Mouse (Mus musculus) lung, postnatal 0 days (tissue): Measurements from ENCODE around the gene Ptprg. TPM values are rescaled to one million over a fixed set of nuclear protein-coding genes. Genes with fewer than 3 reads are reported as not detected.

Experiments
- ATAC-seq: fragments of 200-750 bp; cut with Nextera tagmentation; 2 replicates; pipeline ENCODE4 v1.8.0; 2017; ENCODE audit warnings: moderate library complexity
- DNase-seq: peaks from one replicate; pipeline ENCODE4 v3.0.0-alpha.2; 2016; ENCODE audit warnings: low spot score
- H3K27ac ChIP-seq: fragments of 300-500 bp; sonication (generic); 2 replicates; pipeline ENCODE4 v1.5.1; 2014; ENCODE audit warnings: antibody characterized with exemption, mild to moderate bottlenecking, low read length, mixed read lengths
- H3K27me3 ChIP-seq: fragments of 300-500 bp; sonication (generic); replicated peaks from 2 replicates; pipeline ENCODE4 v1.6.1; 2014; ENCODE audit warnings: low read length, mixed read lengths; ENCODE audit not compliant: insufficient read depth
- H3K36me3 ChIP-seq: fragments of 300-500 bp; sonication (generic); 2 replicates; pipeline ENCODE4 v1.6.1; 2014; ENCODE audit warnings: low read length, mixed read lengths; ENCODE audit not compliant: insufficient read depth
- H3K4me1 ChIP-seq: fragments of 300-500 bp; sonication (generic); 2 replicates; pipeline ENCODE4 v1.6.1; 2014; ENCODE audit warnings: antibody characterized with exemption, low read depth, low read length, mixed read lengths; ENCODE audit not compliant: insufficient read depth
- H3K4me2 ChIP-seq: fragments of 300-500 bp; sonication (generic); replicated peaks from 2 replicates; pipeline ENCODE4 v1.6.1; 2014; ENCODE audit warnings: low read depth, mild to moderate bottlenecking, low read length, moderate library complexity, mixed read lengths
- H3K4me3 ChIP-seq: fragments of 300-500 bp; sonication (generic); 2 replicates; pipeline ENCODE4 v1.5.1; 2014; ENCODE audit warnings: low read depth, low read length
- H3K9ac ChIP-seq: fragments of 300-500 bp; sonication (generic); replicated peaks from 2 replicates; pipeline ENCODE4 v1.6.1; 2014; ENCODE audit warnings: low read depth, mild to moderate bottlenecking
- H3K9me3 ChIP-seq: fragments of 300-500 bp; sonication (generic); 2 replicates; pipeline ENCODE4 v1.6.1; 2016; ENCODE audit warnings: low read length, mixed read lengths
- CTCF ChIP-seq: IDR thresholded peaks from 2 replicates; pipeline ENCODE4 v1.5.1; 2016; ENCODE audit warnings: antibody characterized with exemption, mild to moderate bottlenecking
- EP300 ChIP-seq: IDR thresholded peaks from 2 replicates; pipeline ENCODE4 v1.6.1; 2016; ENCODE audit warnings: antibody characterized with exemption, mild to moderate bottlenecking, control low read depth
- WGBS: fragments of 180-500 bp; shearing (Covaris S2); extraction: QIAGEN DNeasy Blood & Tissue Kit; methylation state at CpG from one replicate; pipeline ENCODE4 v1.1.7; 2014; 5-methylcytosine and 5-hydroxymethylcytosine counted together
- polyA plus RNA-seq: library from polyadenylated mRNA; unstranded; fragments of >200 nt; fragmentation: Nextera tagmentation; extraction: Ambion mirVana; gene quantifications from 2 replicates; pipeline ENCODE4 v1.2.1, GENCODE M21; 2015

Gene Ptprg
- polyA plus RNA-seq, 1 experiment from 2014 or later: 19.4 TPM

- no peaks in the 10 kb centered on the region for H3K9me3 ChIP-seq
Observed at GRCm38 (mm10) chr14:11584929-11585633, 31.7 kb downstream of the Ptprg start.

DNA sequence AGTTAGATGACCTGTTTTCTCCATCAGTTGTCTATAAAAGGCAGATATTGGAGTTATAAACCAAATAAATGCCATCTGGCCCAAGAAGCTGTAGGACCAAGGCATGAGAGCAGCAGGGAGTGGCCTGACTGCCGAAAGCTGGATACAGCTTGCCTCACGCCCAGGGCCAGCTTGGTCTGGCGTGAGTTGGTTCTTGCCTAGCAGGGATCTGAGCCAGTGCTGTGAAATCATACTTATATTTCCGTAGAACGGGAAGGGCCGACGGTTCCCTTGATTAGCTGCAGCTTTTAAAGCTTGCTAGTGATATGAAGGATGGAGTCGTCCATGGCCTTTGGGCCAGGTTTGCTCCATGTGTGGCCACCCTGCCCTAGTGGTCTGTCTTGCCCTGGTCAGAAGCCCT, 37.1 kb downstream of the Ptprg start:
- Histone ChIP-seq H3K9me3 (no peaks in the 10 kb centered on the region), H3K9ac (no peak overlapping the region), H3K4me2 (no peak overlapping the region), H3K36me3 (no peaks in the 10 kb centered on the region), H3K27me3 (no peaks in the 10 kb centered on the region), H3K27ac (no peak overlapping the region), H3K4me1 (no peaks in the 10 kb centered on the region), H3K4me3 (no peak overlapping the region)
- 66% methylated on average over 8 of the region's 8 CpGs for WGBS
- no peak for ATAC-seq
- TF ChIP-seq EP300: no peak
- TF ChIP-seq CTCF: no peak
- no peak for DNase-seq

More at GRCm38 (mm10) chr14:11584929-11585633, 31.7 kb downstream of the Ptprg start:
- WGBS: 59% methylated on average over 5 of the region's 5 CpGs
- DNase-seq: no peak
- Histone ChIP-seq H3K4me2 (no peak overlapping the region), H3K36me3 (no peaks in the 10 kb centered on the region), H3K27me3 (no peaks in the 10 kb centered on the region), H3K27ac (no peak overlapping the region), H3K9ac (no peak overlapping the region), H3K4me3 (no peak overlapping the region), H3K4me1 (no peaks in the 10 kb centered on the region)
- no peak for ATAC-seq
- no peak for TF ChIP-seq EP300
- TF ChIP-seq CTCF: no peak

GRCm38 (mm10) chr14:11592650-11593049, 39.3 kb downstream of the Ptprg start:
- H3K9me3 ChIP-seq: no peaks in the 10 kb centered on the region
- no peak overlapping the region for H3K27ac ChIP-seq
- TF ChIP-seq EP300: no peak
- no peak for TF ChIP-seq CTCF
- WGBS: 58% methylated on average over 2 of the region's 2 CpGs
- H3K36me3 ChIP-seq: no peaks in the 10 kb centered on the region
- H3K9ac ChIP-seq: no peak overlapping the region
- H3K4me2 ChIP-seq: no peak overlapping the region
- ATAC-seq: no peak
- H3K4me3 ChIP-seq: no peak overlapping the region
- DNase-seq: no peak
- no peaks in the 10 kb centered on the region for H3K27me3 ChIP-seq
- no peaks in the 10 kb centered on the region for H3K4me1 ChIP-seq

DNA sequence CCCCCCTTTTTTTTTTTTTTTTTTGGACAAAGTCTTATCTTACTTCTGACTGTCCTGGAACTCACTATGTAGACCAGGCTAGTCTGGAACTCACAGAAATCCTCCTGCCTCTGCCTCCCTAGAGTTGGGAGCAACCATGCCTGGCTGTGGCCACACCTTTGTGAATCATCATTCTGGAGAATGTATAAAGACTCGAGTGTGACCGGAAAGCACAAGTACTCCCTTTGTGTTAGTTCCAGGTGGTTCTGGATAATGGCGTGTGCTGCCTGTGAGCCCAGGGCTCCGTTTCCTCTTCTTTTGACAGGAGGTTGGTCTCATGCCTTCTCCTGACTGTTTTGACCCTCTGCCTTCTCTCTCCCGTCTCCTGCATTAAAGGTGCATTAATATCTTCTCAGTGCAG, 41.0 kb downstream of the Ptprg start:
- no peaks in the 10 kb centered on the region for H3K4me1 ChIP-seq
- no peak overlapping the region for H3K4me2 ChIP-seq
- DNase-seq (no peak), ATAC-seq (no peak)
- H3K9ac ChIP-seq: no peak overlapping the region
- no peak overlapping the region for H3K27ac ChIP-seq
- H3K9me3 ChIP-seq: no peaks in the 10 kb centered on the region
- TF ChIP-seq EP300 (no peak), CTCF (no peak)
- H3K4me3 ChIP-seq: no peak overlapping the region
- no peaks in the 10 kb centered on the region for H3K36me3 ChIP-seq
- H3K27me3 ChIP-seq: no peaks in the 10 kb centered on the region
- 84% methylated on average over 5 of the region's 5 CpGs for WGBS

DNA sequence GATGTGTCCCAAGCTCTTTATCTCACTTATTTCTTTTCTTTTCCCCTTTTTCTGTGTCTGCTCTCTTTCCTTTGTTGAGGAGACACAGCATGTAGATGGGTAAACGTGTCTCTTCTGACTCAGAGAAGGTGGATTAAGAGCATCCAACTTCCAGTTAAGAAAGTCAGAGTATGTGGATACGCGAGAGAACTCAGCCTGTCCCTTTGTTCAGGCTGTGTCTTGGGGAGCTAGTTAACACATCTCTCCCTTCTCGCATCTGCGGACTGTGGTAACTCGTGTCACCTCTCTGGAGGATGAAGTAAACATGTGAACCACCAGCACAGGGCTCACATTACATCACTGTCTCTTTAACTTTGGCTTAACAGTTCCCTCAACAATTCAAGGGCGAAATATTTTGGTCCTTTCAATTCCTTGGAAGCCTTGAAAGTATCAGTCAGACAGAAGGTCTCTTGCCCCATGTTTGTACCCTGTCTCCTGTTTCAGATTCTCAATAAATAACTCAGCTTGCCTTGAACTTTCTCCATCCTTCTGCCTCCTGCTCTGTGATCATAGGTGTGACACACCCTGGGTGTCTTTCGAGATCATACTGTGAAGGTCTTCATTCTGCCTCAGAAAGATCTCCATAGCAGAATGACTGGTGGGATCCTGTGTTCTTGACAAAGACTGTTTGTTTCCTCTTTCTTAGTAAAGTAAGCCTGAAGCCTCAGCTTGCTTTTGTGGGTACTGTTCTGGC, 51.0 kb downstream of the Ptprg start:
- ATAC-seq: no peak
- Histone ChIP-seq H3K4me3 (no peak overlapping the region), H3K9ac (no peak overlapping the region), H3K27me3 (no peaks in the 10 kb centered on the region), H3K9me3 (no peaks in the 10 kb centered on the region), H3K36me3 (no peaks in the 10 kb centered on the region), H3K4me1 (no peaks in the 10 kb centered on the region), H3K27ac (no peak overlapping the region), H3K4me2 (no peak overlapping the region)
- TF ChIP-seq CTCF: no peak
- TF ChIP-seq EP300: no peak
- 61% methylated on average over 8 of the region's 8 CpGs for WGBS
- DNase-seq: no peak

DNA sequence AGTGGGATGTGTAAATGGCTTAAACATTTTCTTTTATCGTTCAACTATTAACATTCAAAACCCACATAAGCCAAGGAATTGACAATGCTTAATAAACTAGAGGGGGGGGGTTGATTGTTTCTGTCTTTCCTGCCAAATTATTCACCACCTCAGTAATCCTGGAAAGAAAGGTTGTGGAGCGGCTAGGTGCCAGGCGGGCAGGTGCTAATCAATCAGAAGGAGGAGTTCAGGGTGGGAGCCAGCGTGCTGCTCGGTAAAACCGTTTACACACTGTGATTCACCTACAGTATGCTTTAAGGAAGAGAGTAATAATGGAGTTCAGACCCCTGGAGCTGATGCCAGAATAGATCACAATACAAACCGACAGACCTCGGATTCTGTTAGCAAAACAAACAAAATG, 55.0 kb downstream of the Ptprg start:
- TF ChIP-seq EP300: no peak
- TF ChIP-seq CTCF: no peak
- Histone ChIP-seq H3K27me3 (no peaks in the 10 kb centered on the region), H3K4me3 (no peak overlapping the region), H3K36me3 (no peaks in the 10 kb centered on the region), H3K9ac (no peak overlapping the region), H3K27ac (no peak overlapping the region), H3K4me1 (no peaks in the 10 kb centered on the region; the same call in 1 of the 2 replicates), H3K4me2 (no peak overlapping the region), H3K9me3 (no peaks in the 10 kb centered on the region)
- no peak for DNase-seq
- WGBS: 55% methylated on average over 8 of the region's 8 CpGs
- no peak for ATAC-seq
